Mouse (Mus musculus) leukemia stem cell, adult 10-12 weeks (primary cell): Measurements from ENCODE around the gene Atad2b. TPM values are rescaled to one million over a fixed set of nuclear protein-coding genes. Genes with fewer than 3 reads are reported as not detected.

Experiments used
- polyA plus RNA-seq: library from polyadenylated mRNA; stranded (reverse); fragments of >175 nt; gene quantifications from 2 replicates; pipeline ENCODE4 v1.2.3, GENCODE M21; 2012; ENCODE audit warnings: low replicate concordance

The Atad2b gene
- 37.1 and 40.0 TPM in 2 replicates for polyA plus RNA-seq

GRCm38 (mm10) chr12:4916994-4917804, at the start of gene Atad2b:
Gene Atad2b (plus strand): TSS chr12:4917353.

GRCm38 (mm10) chr12:4874161-4874927, 42.8 kb upstream of the Atad2b start, which contains the start of gene Mfsd2b:
Gene Mfsd2b (minus strand): TSS chr12:4874359.

GRCm38 (mm10) chr12:4906951-4907906, 9.9 kb upstream of the Atad2b start, which contains the start of gene Ubxn2a:
Gene Ubxn2a (minus strand): TSS chr12:4907705.

Other genes starting within 250 kb of the Atad2b start
- not detected in 2 replicates for gene Fam228a, start 178.9 kb upstream of the Atad2b start, polyA plus RNA-seq
- not detected in 2 replicates for gene Pfn4, start 148.3 kb upstream of the Atad2b start, polyA plus RNA-seq
- 0.55 and 0.60 TPM in 2 replicates for gene Fam228b, start 148.1 kb upstream of the Atad2b start, polyA plus RNA-seq
- 0.87 and 4.3 TPM in 2 replicates for gene Sf3b6, start 99.8 kb upstream of the Atad2b start, polyA plus RNA-seq
- 0.31 TPM in 1 of 2 replicates, not detected in the other for gene Fkbp1b, start 75.8 kb upstream of the Atad2b start, polyA plus RNA-seq
- 0.54 and 1.8 TPM in 2 replicates for gene Wdcp, start 74.0 kb upstream of the Atad2b start, polyA plus RNA-seq
- 148 and 238 TPM in 2 replicates for gene Mfsd2b, start 43.0 kb upstream of the Atad2b start, polyA plus RNA-seq
- gene Ubxn2a, start 9.6 kb upstream of the Atad2b start, polyA plus RNA-seq, result 3.0 and 21.0 TPM in 2 replicates